Mouse (Mus musculus): ENCODE measurements around the gene Bhmt2. TPM values are rescaled to one million over a fixed set of nuclear protein-coding genes. Genes with fewer than 3 reads are reported as not detected.

Bhmt2 gene
- polyA plus RNA-seq, 1 experiment = 0.75 TPM

DNA sequence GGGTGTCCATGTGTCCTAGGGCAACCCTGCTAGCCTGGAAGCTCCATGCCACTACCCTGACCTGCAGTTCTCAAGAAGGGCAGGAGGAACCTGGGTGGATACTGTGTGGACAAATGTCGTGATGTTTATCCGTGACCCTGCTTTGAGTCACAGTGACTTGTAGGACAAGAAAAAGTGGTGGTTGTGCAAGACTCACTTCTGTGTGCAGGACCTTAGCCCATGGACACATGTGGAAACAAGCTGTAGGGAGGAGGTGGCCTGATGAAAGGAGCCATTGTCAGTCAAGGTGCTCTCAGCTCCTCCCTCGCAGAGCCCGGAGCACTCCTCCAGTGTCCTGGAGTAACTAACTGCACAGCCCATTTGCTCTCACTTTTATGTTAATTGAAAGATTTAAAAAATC lies 31.6 kb upstream of the Bhmt2 start:
- TF ChIP-seq POLR2A (IDR thresholded peaks at IDR 0.05; ENCODE audit: extremely low read depth, insufficient read depth, low read length) (no peak), CTCF (IDR thresholded peaks at IDR 0.05; ENCODE audit: extremely low read depth, insufficient read depth, low read length) (no peak)
- no peak overlapping the region for H3K27ac ChIP-seq (ENCODE audit: insufficient read depth, low read length)
- H3K4me1 ChIP-seq (ENCODE audit: control insufficient read depth, insufficient read depth, low read length) = no peaks in the 10 kb centered on the region
- H3K4me3 ChIP-seq (ENCODE audit: insufficient read depth, low read length) = no peak overlapping the region

DNA sequence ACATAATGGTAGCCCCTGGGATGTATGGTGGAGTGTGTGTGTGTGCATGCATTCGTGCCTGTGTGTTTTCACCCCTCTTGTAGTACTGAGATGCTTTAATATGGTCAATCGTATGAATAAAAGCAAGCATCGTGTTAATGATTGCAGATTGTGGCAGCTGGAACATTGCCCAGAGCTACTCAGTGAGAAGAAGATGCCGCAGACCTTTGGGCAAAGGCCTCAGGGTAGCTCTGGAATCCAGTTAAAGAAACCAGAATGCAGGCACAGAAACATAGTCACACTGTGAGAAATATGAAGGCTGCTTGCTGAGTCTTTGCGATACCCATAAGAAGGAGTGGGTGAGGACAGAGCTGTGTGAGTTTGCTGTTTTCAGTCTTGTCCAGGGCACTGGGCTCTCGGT lies 24.8 kb upstream of the Bhmt2 start:
- no peaks in the 10 kb centered on the region for H3K4me1 ChIP-seq (ENCODE audit: control insufficient read depth, insufficient read depth, low read length)
- no peak overlapping the region for H3K27ac ChIP-seq (ENCODE audit: insufficient read depth, low read length)
- no peak for TF ChIP-seq CTCF (IDR thresholded peaks at IDR 0.05; ENCODE audit: extremely low read depth, insufficient read depth, low read length)
- TF ChIP-seq POLR2A (IDR thresholded peaks at IDR 0.05; ENCODE audit: extremely low read depth, insufficient read depth, low read length) = no peak
- no peak overlapping the region for H3K4me3 ChIP-seq (ENCODE audit: insufficient read depth, low read length)

DNA sequence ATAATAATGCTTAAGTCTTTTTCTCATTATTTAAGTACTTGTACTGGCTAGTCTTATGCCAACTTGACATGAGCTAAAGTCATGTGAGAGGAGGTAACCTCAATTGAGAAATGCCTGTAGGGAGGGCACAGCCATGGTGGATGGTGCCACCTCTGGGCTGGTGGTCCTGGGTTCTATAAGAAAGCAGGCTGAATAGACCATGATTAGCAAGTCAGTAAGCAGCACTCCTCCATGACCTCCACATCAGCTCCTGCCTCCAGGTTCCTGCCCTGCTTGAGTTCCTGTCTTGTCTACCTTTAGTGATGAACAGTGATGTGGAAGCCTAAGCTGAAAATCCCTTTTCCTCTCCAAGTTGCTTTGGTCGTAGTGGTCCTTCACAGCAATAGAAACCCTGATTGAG lies 16.7 kb upstream of the Bhmt2 start:
- H3K27ac ChIP-seq (ENCODE audit: insufficient read depth, low read length) = no peak overlapping the region
- no peaks in the 10 kb centered on the region for H3K4me1 ChIP-seq (ENCODE audit: control insufficient read depth, insufficient read depth, low read length)
- no peak overlapping the region for H3K4me3 ChIP-seq (ENCODE audit: insufficient read depth, low read length)
- TF ChIP-seq POLR2A (IDR thresholded peaks at IDR 0.05; ENCODE audit: extremely low read depth, insufficient read depth, low read length) (no peak), CTCF (IDR thresholded peaks at IDR 0.05; ENCODE audit: extremely low read depth, insufficient read depth, low read length) (no peak)

DNA sequence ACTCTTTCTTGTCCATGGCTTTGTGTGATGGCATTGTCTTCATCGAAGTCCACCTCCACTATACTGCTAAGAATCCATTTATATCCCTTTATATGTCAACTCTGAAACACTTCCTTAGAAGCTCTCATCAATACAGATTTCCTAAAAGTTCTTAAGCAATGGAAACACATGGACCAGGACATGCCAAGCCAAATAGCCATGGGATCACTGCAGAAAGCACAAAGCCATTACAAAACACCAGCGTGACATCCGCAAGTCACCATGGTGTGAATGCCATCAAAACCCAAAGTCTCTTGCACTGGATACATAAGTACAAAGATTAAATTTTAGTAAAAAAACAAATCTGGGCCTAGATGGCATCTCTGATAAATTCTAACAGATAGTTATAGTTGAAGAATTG lies 15.5 kb upstream of the Bhmt2 start:
- TF ChIP-seq CTCF (IDR thresholded peaks at IDR 0.05; ENCODE audit: extremely low read depth, insufficient read depth, low read length) (no peak), POLR2A (IDR thresholded peaks at IDR 0.05; ENCODE audit: extremely low read depth, insufficient read depth, low read length) (no peak)
- Histone ChIP-seq H3K4me1 (ENCODE audit: control insufficient read depth, insufficient read depth, low read length) (no peaks in the 10 kb centered on the region), H3K4me3 (ENCODE audit: insufficient read depth, low read length) (no peak overlapping the region)

DNA sequence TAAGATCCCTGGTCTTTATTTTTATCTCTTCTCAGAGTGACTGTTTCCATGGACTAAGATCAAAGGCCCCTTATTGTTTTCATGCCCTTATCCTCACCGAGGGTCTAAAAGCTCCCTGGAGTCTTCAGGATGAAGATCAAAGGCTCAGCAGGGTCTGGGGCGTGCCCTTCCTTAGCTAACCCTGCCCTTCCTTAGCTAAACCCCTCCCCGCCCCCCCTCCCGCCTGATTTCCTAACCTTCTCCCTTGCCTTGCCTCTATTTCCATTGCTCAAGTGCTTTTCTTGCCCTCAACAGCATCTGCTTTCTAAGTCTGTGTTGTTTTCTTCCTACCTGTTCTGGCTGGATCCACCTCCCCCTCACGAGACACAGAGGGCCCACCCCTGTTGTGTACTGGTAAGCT lies 13.2 kb upstream of the Bhmt2 start:
- Histone ChIP-seq H3K4me3 (ENCODE audit: insufficient read depth, low read length) (no peak overlapping the region), H3K4me1 (ENCODE audit: control insufficient read depth, insufficient read depth, low read length) (no peaks in the 10 kb centered on the region), H3K27ac (ENCODE audit: insufficient read depth, low read length) (peak overlapping the region; percentile 84; the same call in 1 of the 2 replicates)
- TF ChIP-seq CTCF (IDR thresholded peaks at IDR 0.05; ENCODE audit: extremely low read depth, insufficient read depth, low read length) (no peak), POLR2A (IDR thresholded peaks at IDR 0.05; ENCODE audit: extremely low read depth, insufficient read depth, low read length) (no peak)

More for the DNA sequence above, 15.5 kb upstream of the Bhmt2 start:
- no peak overlapping the region for H3K27ac ChIP-seq (ENCODE audit: insufficient read depth, low read length)

DNA sequence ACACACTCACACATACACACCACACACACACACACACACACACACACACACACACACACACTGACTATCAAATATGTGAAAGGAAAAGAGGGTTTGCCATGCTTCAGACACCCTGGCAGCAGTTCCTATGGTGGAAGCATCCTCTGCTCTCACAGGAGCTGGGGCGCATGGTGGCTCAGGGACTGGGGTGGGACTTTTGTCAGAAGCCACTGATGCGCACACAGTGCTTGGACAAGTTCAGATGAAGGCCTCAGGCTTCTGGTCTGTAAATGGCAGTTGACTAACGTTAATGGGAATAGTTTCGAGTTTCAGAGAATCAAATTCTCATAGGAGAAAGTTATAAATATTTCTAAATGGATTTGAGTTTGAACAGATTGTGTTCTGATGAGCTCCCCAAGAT lies 11.1 kb upstream of the Bhmt2 start:
- Histone ChIP-seq H3K27ac (ENCODE audit: insufficient read depth, low read length) (no peak overlapping the region), H3K4me3 (ENCODE audit: insufficient read depth, low read length) (no peak overlapping the region), H3K4me1 (ENCODE audit: control insufficient read depth, insufficient read depth, low read length) (no peaks in the 10 kb centered on the region)
- TF ChIP-seq POLR2A (IDR thresholded peaks at IDR 0.05; ENCODE audit: extremely low read depth, insufficient read depth, low read length) = no peak
- TF ChIP-seq CTCF (IDR thresholded peaks at IDR 0.05; ENCODE audit: extremely low read depth, insufficient read depth, low read length) = no peak

DNA sequence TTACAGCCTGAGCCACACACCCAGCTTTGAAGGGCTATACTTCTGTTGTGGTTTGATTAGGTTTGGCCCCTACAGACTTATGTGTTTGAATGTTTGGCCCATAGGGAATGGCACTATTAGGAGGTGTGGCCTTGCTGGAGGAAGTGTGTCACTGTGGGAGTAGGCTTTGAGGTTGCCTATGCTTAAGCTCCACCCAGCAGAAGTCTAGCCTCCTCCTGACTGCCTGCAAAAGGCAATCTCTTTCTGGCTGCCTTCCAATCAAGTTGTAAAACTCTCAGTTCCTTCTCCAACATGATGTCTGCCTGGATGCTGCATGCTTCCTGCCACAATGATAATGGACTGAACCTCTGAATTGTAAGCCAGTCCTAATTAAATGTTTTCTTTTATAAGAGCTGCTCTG lies 9.2 kb upstream of the Bhmt2 start:
- TF ChIP-seq CTCF (IDR thresholded peaks at IDR 0.05; ENCODE audit: extremely low read depth, insufficient read depth, low read length) = no peak
- no peak for TF ChIP-seq POLR2A (IDR thresholded peaks at IDR 0.05; ENCODE audit: extremely low read depth, insufficient read depth, low read length)
- no peak overlapping the region for H3K4me3 ChIP-seq (ENCODE audit: insufficient read depth, low read length)
- H3K4me1 ChIP-seq (ENCODE audit: control insufficient read depth, insufficient read depth, low read length) = no peaks in the 10 kb centered on the region
- H3K27ac ChIP-seq (ENCODE audit: insufficient read depth, low read length) = no peak overlapping the region

DNA sequence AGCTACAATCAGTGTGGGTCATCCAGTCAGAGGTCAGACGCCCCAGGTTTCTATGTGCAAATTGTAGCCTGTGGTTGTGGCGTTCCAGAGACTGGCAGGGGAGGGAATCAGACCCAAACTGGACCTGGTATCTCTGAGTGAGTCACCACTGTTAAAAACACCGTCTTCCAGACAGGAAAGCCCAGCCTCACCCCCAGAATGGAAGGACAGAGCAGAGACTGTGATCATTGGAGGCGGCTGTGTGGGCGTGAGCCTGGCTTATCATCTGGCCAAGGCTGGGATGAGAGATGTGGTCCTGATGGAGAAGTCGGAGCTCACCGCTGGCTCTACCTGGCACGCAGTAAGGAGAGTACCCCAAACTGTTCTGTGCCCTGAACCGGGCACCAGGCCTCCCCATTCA lies 2.8 kb upstream of the Bhmt2 start:
- no peak for TF ChIP-seq CTCF (IDR thresholded peaks at IDR 0.05; ENCODE audit: extremely low read depth, insufficient read depth, low read length)
- no peak for TF ChIP-seq POLR2A (IDR thresholded peaks at IDR 0.05; ENCODE audit: extremely low read depth, insufficient read depth, low read length)
- H3K4me1 ChIP-seq (ENCODE audit: control insufficient read depth, insufficient read depth, low read length) = no peaks in the 10 kb centered on the region
- H3K27ac ChIP-seq (ENCODE audit: insufficient read depth, low read length) = no peak overlapping the region
- H3K4me3 ChIP-seq (ENCODE audit: insufficient read depth, low read length) = no peak overlapping the region

DNA sequence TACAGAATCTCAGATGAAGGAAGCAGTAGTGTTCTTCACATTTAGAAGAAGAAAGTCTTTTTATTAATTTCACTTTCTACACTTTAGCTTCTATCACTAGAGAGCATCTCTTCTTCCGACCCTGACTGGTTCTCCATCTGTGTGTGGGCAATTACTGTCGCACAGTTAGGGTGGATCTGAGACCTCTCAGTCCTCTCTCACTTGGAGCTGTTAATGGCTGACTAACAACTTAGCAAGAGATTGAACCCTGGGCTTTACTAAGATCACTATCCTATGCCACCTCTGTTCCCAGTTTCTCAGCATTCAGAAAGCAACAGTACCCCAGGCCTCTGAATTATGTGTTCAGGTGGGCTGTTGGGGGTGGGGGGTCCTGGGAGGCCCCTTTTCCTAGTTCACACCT lies 806 bp downstream of the Bhmt2 start:
- Histone ChIP-seq H3K27ac (ENCODE audit: insufficient read depth, low read length) (no peak overlapping the region), H3K4me3 (ENCODE audit: insufficient read depth, low read length) (no peak overlapping the region), H3K4me1 (ENCODE audit: control insufficient read depth, insufficient read depth, low read length) (no peaks in the 10 kb centered on the region)
- no peak for TF ChIP-seq CTCF (IDR thresholded peaks at IDR 0.05; ENCODE audit: extremely low read depth, insufficient read depth, low read length)
- TF ChIP-seq POLR2A (IDR thresholded peaks at IDR 0.05; ENCODE audit: extremely low read depth, insufficient read depth, low read length) = no peak

DNA sequence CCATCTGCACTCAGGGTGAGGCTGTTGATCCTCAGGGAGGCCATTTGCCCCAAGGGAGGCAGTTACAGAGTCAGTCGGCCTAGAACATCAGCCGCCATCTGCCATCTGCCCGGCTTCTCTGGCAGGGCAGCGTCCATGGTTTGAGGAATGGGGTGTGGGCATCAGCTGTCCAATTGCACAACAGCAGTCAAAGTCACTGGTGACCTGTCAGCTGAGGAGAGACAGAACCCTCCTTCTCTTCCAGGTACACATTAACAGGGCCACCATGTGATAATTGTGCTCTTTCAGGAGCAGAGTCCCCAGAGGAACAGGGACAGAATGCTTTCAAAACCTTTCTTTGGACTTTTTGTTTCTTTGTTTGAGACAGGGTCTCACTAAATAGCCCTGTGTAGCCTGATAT lies 1.7 kb downstream of the Bhmt2 start:
- TF ChIP-seq POLR2A (IDR thresholded peaks at IDR 0.05; ENCODE audit: extremely low read depth, insufficient read depth, low read length) = no peak
- no peak for TF ChIP-seq CTCF (IDR thresholded peaks at IDR 0.05; ENCODE audit: extremely low read depth, insufficient read depth, low read length)
- Histone ChIP-seq H3K4me3 (ENCODE audit: insufficient read depth, low read length) (no peak overlapping the region), H3K27ac (ENCODE audit: insufficient read depth, low read length) (no peak overlapping the region), H3K4me1 (ENCODE audit: control insufficient read depth, insufficient read depth, low read length) (no peaks in the 10 kb centered on the region)

DNA sequence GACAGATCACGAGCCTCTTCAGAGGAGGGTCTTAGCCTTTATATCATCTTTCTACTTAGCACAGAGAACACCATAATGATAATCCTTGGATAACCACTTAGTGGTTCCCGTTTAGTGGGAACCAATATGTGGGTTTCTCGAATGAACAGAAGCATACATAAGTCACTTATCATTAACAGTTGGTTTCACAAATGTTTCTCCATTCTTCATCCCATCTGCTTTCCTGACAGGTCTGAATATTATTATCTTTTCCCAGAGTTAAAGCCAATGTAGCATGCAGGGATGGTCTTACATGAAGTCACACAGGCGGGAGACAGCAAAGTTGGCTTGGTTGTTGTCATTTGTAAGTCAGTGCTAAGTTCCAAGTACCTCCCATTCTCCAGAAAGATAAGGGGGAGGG lies 6.5 kb downstream of the Bhmt2 start:
- Histone ChIP-seq H3K4me1 (ENCODE audit: control insufficient read depth, insufficient read depth, low read length) (no peaks in the 10 kb centered on the region), H3K27ac (ENCODE audit: insufficient read depth, low read length) (no peak overlapping the region), H3K4me3 (ENCODE audit: insufficient read depth, low read length) (no peak overlapping the region)
- TF ChIP-seq POLR2A (IDR thresholded peaks at IDR 0.05; ENCODE audit: extremely low read depth, insufficient read depth, low read length) = no peak
- TF ChIP-seq CTCF (IDR thresholded peaks at IDR 0.05; ENCODE audit: extremely low read depth, insufficient read depth, low read length) = no peak
